Mouse (Mus musculus) forebrain, embryonic 12.5 days (tissue): Measurements from ENCODE around the gene Focad. TPM values are rescaled to one million over a fixed set of nuclear protein-coding genes. Genes with fewer than 3 reads are reported as not detected.

Experiments used
- ATAC-seq: fragments of 200-750 bp; cut with Nextera tagmentation; 2 replicates; pipeline ENCODE4 v1.8.0; 2017; ENCODE audit warnings: moderate TSS enrichment; ENCODE audit not compliant: low FRiP score
- H3K27ac ChIP-seq: fragments of 300-500 bp; sonication (generic); 2 replicates; pipeline ENCODE4 v1.5.1; 2016; ENCODE audit warnings: mild to moderate bottlenecking
- H3K27me3 ChIP-seq: fragments of 300-500 bp; sonication (generic); 2 replicates; pipeline ENCODE4 v1.6.1; 2016; ENCODE audit warnings: mild to moderate bottlenecking
- H3K36me3 ChIP-seq: fragments of 300-500 bp; sonication (generic); replicated peaks from 2 replicates; pipeline ENCODE4 v1.6.1; 2016; ENCODE audit warnings: mild to moderate bottlenecking
- H3K4me1 ChIP-seq: fragments of 300-500 bp; sonication (generic); 2 replicates; pipeline ENCODE4 v1.6.1; 2016
- H3K4me2 ChIP-seq: fragments of 300-500 bp; sonication (generic); 2 replicates; pipeline ENCODE4 v1.6.1; 2016; ENCODE audit warnings: mild to moderate bottlenecking, moderate library complexity
- H3K4me3 ChIP-seq: fragments of 300-500 bp; sonication (generic); replicated peaks from 2 replicates; pipeline ENCODE4 v1.5.1; 2016; ENCODE audit warnings: mild to moderate bottlenecking
- H3K9ac ChIP-seq: fragments of 300-500 bp; sonication (generic); 2 replicates; pipeline ENCODE4 v1.6.1; 2016; ENCODE audit warnings: mild to moderate bottlenecking
- H3K9me3 ChIP-seq: fragments of 300-500 bp; sonication (generic); 2 replicates; pipeline ENCODE4 v1.6.1; 2016
- WGBS: fragments of 180-500 bp; shearing (Covaris S2); methylation state at CpG from one replicate; pipeline ENCODE4 v1.1.7; 2016; 5-methylcytosine and 5-hydroxymethylcytosine counted together
- polyA plus RNA-seq: library from polyadenylated mRNA; unstranded; fragments of >200 nt; fragmentation: Nextera tagmentation; extraction: Ambion mirVana; gene quantifications from 2 replicates; pipeline ENCODE4 v1.2.1, GENCODE M21; 2016

Focad gene
- polyA plus RNA-seq, 1 experiment from 2014 or later = 16.7 TPM

DNA sequence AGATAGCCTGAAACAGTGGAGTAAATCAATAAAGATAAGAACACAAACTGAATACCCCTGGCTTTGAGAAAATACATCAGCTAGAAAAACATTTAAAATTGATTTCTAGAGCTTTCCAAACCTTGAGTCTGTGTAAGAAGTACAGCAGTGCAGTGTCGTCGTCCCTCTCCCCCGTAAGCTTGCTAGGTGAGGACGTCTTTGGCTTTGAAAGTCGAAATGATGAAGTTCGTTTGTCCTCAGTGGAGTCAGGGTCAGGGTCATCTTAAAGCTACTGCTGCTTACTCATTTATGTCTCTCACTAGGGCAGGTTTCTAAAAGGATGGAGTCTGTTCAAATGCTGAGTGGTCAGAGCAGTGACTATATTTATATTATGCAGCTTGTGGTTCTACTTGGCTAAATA, 141.5 kb downstream of the Focad start:
- Histone ChIP-seq H3K27me3 (no peaks in the 10 kb centered on the region), H3K4me3 (no peak overlapping the region), H3K9me3 (no peaks in the 10 kb centered on the region), H3K4me1 (peaks cover 16% of the 10 kb centered on the region), H3K9ac (no peak overlapping the region), H3K4me2 (no peak overlapping the region), H3K36me3 (no peaks in the 10 kb centered on the region), H3K27ac (no peak overlapping the region)
- no peak for ATAC-seq
- WGBS = 79% methylated on average over 6 of the region's 6 CpGs

DNA sequence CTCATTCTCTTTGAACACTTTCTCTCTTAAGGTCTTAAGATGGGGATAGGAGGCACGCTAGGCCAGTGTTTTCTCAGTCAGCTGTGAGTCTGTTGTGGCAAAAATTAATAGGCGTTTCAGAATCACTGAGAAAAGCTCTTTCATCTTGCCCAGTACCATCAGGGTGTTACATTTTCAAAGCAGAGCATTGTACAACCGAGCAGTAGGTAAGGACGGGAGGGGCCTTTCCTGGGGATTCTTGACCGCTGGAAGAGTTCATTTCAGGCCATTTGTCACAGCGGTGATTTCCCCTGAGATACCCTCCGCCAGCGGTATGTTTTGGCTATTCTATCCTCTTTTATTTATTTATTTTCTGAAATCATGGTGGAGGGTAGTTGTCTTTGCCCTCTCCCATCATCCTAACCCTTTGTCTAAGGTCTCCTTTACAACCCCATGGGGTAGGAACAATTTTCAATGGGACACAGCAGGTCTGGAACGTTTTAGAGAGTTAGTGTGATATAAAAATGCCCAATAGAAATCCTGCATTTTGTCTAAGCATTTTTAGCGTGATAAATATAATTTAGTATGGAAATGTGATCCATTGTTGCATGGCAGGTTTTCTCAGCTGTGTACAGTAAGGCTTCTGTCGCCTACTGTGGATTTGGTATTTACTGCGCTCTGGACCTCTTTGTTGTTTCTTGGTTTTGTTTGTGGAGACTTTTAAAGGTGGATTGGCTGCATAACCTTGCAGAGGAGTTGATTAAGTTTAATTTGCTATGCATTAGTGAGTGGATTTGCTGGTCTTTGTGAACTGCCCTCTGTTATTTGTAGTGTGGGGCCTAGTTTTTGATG, 142.7 kb downstream of the Focad start:
- H3K4me3 ChIP-seq = no peak overlapping the region
- H3K27me3 ChIP-seq = no peaks in the 10 kb centered on the region
- no peak overlapping the region for H3K9ac ChIP-seq
- no peak overlapping the region for H3K4me2 ChIP-seq
- 34% methylated on average over 12 of the region's 12 CpGs for WGBS
- peaks cover 16% of the 10 kb centered on the region for H3K4me1 ChIP-seq
- peak; percentile 34; the same call in 1 of the 2 replicates for ATAC-seq
- H3K9me3 ChIP-seq = no peaks in the 10 kb centered on the region
- H3K36me3 ChIP-seq = no peaks in the 10 kb centered on the region
- peak overlapping the region; percentile 46; the same call in 1 of the 2 replicates for H3K27ac ChIP-seq

DNA sequence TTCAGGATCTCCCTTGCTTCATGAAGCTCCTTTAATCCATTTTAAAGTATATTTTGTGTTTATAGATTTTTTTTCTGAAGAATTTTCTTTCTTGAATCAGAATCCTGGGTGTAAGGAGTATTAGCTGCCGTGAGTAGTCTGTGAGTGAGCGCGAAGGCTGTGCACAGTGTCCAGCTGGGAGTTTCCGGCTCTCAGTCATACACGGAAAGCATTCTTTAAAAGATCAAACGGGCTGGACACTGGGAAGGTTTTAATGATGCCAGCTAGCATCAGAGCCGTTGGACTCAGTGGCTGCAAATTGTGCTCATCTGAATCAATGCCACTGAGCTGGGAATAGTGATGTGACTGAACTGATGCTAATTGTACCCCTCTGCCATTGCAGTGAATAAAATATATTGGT, 143.9 kb downstream of the Focad start:
- ATAC-seq = peak; percentile 61; the same call in 1 of the 2 replicates
- no peak overlapping the region for H3K4me3 ChIP-seq
- no peak overlapping the region for H3K9ac ChIP-seq
- peak overlapping the region; percentile 17 for H3K4me2 ChIP-seq
- no peaks in the 10 kb centered on the region for H3K9me3 ChIP-seq
- no peaks in the 10 kb centered on the region for H3K36me3 ChIP-seq
- H3K4me1 ChIP-seq = peaks cover 16% of the 10 kb centered on the region
- no peaks in the 10 kb centered on the region for H3K27me3 ChIP-seq
- WGBS = 13% methylated on average over 7 of the region's 7 CpGs
- H3K27ac ChIP-seq = peak overlapping the region; percentile 20; the same call in 1 of the 2 replicates

DNA sequence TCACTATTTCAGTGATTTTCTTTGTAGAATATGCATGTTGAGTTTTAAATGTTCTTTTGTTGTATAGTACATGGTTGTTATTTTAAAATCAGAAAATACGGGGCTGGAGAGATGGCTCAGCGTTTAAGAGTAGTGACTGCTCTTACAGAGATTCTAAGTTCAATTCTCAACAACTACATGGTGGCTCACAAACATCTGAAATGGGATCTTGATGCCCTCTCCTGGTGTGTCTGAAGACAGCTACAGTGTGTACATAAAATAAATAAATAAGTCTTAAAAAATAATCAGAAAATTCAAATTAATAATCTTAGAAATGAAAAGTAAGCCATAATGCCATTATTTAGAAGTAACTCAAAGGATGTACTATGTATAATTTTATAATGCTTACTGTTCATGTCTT, 149.4 kb downstream of the Focad start:
- Histone ChIP-seq H3K27me3 (no peaks in the 10 kb centered on the region), H3K9me3 (no peaks in the 10 kb centered on the region), H3K9ac (no peak overlapping the region), H3K27ac (no peak overlapping the region), H3K36me3 (no peaks in the 10 kb centered on the region), H3K4me3 (no peak overlapping the region), H3K4me2 (no peak overlapping the region), H3K4me1 (peaks cover 2% of the 10 kb centered on the region; the same call in 1 of the 2 replicates)
- 95% methylated on average over 2 of the region's 2 CpGs for WGBS
- no peak for ATAC-seq

DNA sequence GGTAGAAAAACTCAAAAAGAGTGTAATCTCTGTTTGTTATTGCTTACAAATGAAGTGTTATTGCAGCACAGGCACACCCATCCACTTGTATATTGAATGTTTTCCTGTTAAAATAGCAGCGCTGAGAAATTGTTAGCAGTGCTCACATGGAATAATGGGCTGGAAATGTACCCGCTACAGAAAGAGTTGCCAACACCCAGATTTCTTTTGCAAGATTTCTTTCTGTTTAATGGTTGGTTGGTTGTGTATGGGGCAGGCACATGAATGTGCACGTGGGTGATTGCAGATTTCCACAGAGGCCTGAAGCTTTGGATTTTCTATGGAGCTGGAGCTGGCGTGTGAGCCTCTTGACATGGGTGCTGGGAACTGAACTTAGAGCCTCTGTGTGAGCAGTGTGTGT, 151.1 kb downstream of the Focad start:
- Histone ChIP-seq H3K27ac (no peak overlapping the region), H3K27me3 (no peaks in the 10 kb centered on the region), H3K4me2 (no peak overlapping the region), H3K36me3 (no peaks in the 10 kb centered on the region), H3K4me1 (0 out of 2 replicates have a peak, but pooled peaks cover 2% of the 10 kb centered on the region), H3K4me3 (no peak overlapping the region), H3K9me3 (no peaks in the 10 kb centered on the region), H3K9ac (no peak overlapping the region)
- 71% methylated on average over 4 of the region's 4 CpGs for WGBS
- ATAC-seq = no peak

GRCm38 (mm10) chr4:88261349-88261748, 166.9 kb downstream of the Focad start:
- ATAC-seq = no peak
- 93% methylated on average over 5 of the region's 5 CpGs for WGBS
- H3K27ac ChIP-seq = no peak overlapping the region
- H3K9me3 ChIP-seq = no peaks in the 10 kb centered on the region
- no peaks in the 10 kb centered on the region for H3K27me3 ChIP-seq
- no peak overlapping the region for H3K9ac ChIP-seq
- no peaks in the 10 kb centered on the region for H3K36me3 ChIP-seq
- H3K4me1 ChIP-seq = peaks cover 13% of the 10 kb centered on the region
- H3K4me3 ChIP-seq = no peak overlapping the region
- no peak overlapping the region for H3K4me2 ChIP-seq

DNA sequence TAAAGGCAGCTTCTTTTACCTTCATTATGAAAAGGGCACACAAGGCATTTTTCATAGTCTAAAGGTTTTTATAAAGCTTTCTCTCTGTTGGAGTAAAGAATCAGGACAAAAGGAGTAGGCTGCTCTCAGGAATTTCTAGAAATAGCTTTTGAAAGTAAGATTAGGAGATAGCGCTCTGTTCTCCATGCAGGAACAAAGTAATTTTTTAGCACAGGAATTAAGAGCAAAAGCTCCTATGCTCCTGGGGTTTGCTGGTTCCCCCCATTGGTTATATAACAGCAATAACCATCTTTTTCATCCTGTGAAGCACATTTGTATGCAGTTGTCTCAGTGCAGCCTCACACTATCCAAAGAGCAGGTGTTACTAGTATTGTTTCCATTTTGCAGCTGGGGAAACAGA, 170.1 kb downstream of the Focad start:
- Histone ChIP-seq H3K4me2 (no peak overlapping the region), H3K9me3 (no peaks in the 10 kb centered on the region), H3K36me3 (no peaks in the 10 kb centered on the region), H3K9ac (no peak overlapping the region), H3K27ac (no peak overlapping the region), H3K4me3 (no peak overlapping the region), H3K4me1 (peaks cover 13% of the 10 kb centered on the region), H3K27me3 (no peaks in the 10 kb centered on the region)
- ATAC-seq = no peak
- WGBS = 26% methylated on average over 1 of the region's 1 CpGs

GRCm38 (mm10) chr4:88270408-88271067, 176.1 kb downstream of the Focad start:
- Histone ChIP-seq H3K36me3 (no peaks in the 10 kb centered on the region), H3K9me3 (no peaks in the 10 kb centered on the region), H3K4me2 (no peak overlapping the region), H3K27me3 (no peaks in the 10 kb centered on the region), H3K4me1 (no peaks in the 10 kb centered on the region), H3K9ac (no peak overlapping the region), H3K27ac (no peak overlapping the region), H3K4me3 (no peak overlapping the region)
- WGBS = 88% methylated on average over 7 of the region's 7 CpGs
- no peak for ATAC-seq

- H3K36me3 ChIP-seq = no peaks in the 10 kb centered on the region
- ATAC-seq = no peak
- WGBS = 61% methylated on average over 6 of the region's 6 CpGs
Measured at GRCm38 (mm10) chr4:88275571-88276041, 181.2 kb downstream of the Focad start.

GRCm38 (mm10) chr4:88276058-88276734, 181.8 kb downstream of the Focad start:
- Histone ChIP-seq H3K27me3 (no peaks in the 10 kb centered on the region), H3K9me3 (no peaks in the 10 kb centered on the region), H3K9ac (no peak overlapping the region), H3K4me2 (no peak overlapping the region), H3K36me3 (no peaks in the 10 kb centered on the region), H3K4me1 (no peaks in the 10 kb centered on the region; the same call in 1 of the 2 replicates), H3K27ac (no peak overlapping the region), H3K4me3 (no peak overlapping the region)
- WGBS = 70% methylated on average over 4 of the region's 4 CpGs
- no peak for ATAC-seq

More at GRCm38 (mm10) chr4:88275571-88276041, 181.2 kb downstream of the Focad start:
- Histone ChIP-seq H3K4me2 (no peak overlapping the region), H3K27ac (no peak overlapping the region), H3K9me3 (no peaks in the 10 kb centered on the region), H3K4me1 (no peaks in the 10 kb centered on the region; the same call in 1 of the 2 replicates), H3K4me3 (no peak overlapping the region), H3K27me3 (no peaks in the 10 kb centered on the region), H3K9ac (no peak overlapping the region)

GRCm38 (mm10) chr4:88278524-88278923, 184.1 kb downstream of the Focad start:
- WGBS = 90% methylated on average over 2 of the region's 2 CpGs
- no peaks in the 10 kb centered on the region for H3K27me3 ChIP-seq
- H3K4me3 ChIP-seq = no peak overlapping the region
- H3K9me3 ChIP-seq = no peaks in the 10 kb centered on the region
- no peaks in the 10 kb centered on the region for H3K36me3 ChIP-seq
- no peak overlapping the region for H3K4me2 ChIP-seq
- H3K9ac ChIP-seq = no peak overlapping the region
- H3K27ac ChIP-seq = no peak overlapping the region
- ATAC-seq = no peak
- H3K4me1 ChIP-seq = no peaks in the 10 kb centered on the region; the same call in 1 of the 2 replicates

DNA sequence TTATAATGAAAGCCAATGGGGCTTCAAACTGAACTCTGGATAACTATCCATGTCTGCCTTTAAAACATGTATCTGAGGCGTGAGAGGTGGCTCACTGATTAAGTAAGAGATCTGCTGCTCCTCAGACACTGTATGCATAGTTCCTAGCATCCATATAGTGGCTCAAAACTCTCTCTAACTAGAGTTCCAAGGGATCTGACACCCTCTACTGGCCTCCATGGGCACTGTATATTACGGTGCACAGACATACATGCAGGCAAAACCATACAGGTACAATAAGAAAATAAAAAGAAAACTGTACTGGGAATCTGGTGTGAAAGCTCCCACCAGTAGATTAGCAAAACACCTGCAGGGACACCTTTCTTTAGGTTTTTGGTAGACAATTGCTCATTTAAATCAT, 186.1 kb downstream of the Focad start:
- 92% methylated on average over 2 of the region's 2 CpGs for WGBS
- no peak overlapping the region for H3K4me3 ChIP-seq
- no peaks in the 10 kb centered on the region for H3K36me3 ChIP-seq
- H3K4me1 ChIP-seq = no peaks in the 10 kb centered on the region; the same call in 1 of the 2 replicates
- ATAC-seq = no peak
- no peak overlapping the region for H3K4me2 ChIP-seq
- H3K9ac ChIP-seq = no peak overlapping the region
- H3K27ac ChIP-seq = no peak overlapping the region
- no peaks in the 10 kb centered on the region for H3K9me3 ChIP-seq
- no peaks in the 10 kb centered on the region for H3K27me3 ChIP-seq
